Mouse (Mus musculus): ENCODE results near the gene Limk2. TPM values are rescaled to one million over a fixed set of nuclear protein-coding genes. Genes with fewer than 3 reads are reported as not detected.

Gene Limk2
- total and polyA plus RNA-seq, 2 experiments from 2014 or later: 98.6 to 173 TPM

- H3K4me3 ChIP-seq (ENCODE audit: low read depth, low read length): no peak overlapping the region
- H3K4me2 ChIP-seq (ENCODE audit: low read depth): no peak overlapping the region
- peaks cover 18% of the 10 kb centered on the region for H3K36me3 ChIP-seq (ENCODE audit: insufficient read depth)
- 59% methylated on average over 11 of the region's 11 CpGs for WGBS
- H3K9ac ChIP-seq: no peak overlapping the region
- H3K4me1 ChIP-seq (ENCODE audit: insufficient read depth): peaks cover 4% of the 10 kb centered on the region; the same call in 1 of the 2 replicates
- H3K27me3 ChIP-seq (ENCODE audit: insufficient read depth, low read length): no peaks in the 10 kb centered on the region
- TF ChIP-seq CTCF (IDR thresholded peaks at IDR 0.05; ENCODE audit: low read depth): no peak
- no peak for DNase-seq
- no peak for ATAC-seq
- H3K27ac ChIP-seq (ENCODE audit: low read depth, low read length): no peak overlapping the region
- H3K9me3 ChIP-seq (ENCODE audit: low read length): no peaks in the 10 kb centered on the region
Measured at GRCm38 (mm10) chr11:3335651-3336216, 73.3 kb downstream of the Limk2 start.

GRCm38 (mm10) chr11:3334711-3335316, 74.2 kb downstream of the Limk2 start:
- Histone ChIP-seq H3K4me3 (ENCODE audit: low read depth, low read length) (no peak overlapping the region), H3K9ac (no peak overlapping the region), H3K27me3 (ENCODE audit: insufficient read depth, low read length) (no peaks in the 10 kb centered on the region), H3K9me3 (ENCODE audit: low read length) (no peaks in the 10 kb centered on the region), H3K27ac (ENCODE audit: low read depth, low read length) (0 out of 2 replicates have a peak overlapping the region, but pooled peaks have one; percentile 9), H3K36me3 (ENCODE audit: insufficient read depth) (peaks cover 18% of the 10 kb centered on the region), H3K4me1 (ENCODE audit: insufficient read depth) (peaks cover 4% of the 10 kb centered on the region; the same call in 1 of the 2 replicates), H3K4me2 (ENCODE audit: low read depth) (no peak overlapping the region)
- 55% methylated on average over 9 of the region's 9 CpGs for WGBS
- no peak for ATAC-seq
- DNase-seq: no peak
- TF ChIP-seq CTCF (IDR thresholded peaks at IDR 0.05; ENCODE audit: low read depth): no peak

GRCm38 (mm10) chr11:3334141-3334710, 74.8 kb downstream of the Limk2 start:
- H3K4me2 ChIP-seq (ENCODE audit: low read depth): no peak overlapping the region
- no peak overlapping the region for H3K27ac ChIP-seq (ENCODE audit: low read depth, low read length)
- no peak for ATAC-seq
- no peak for DNase-seq
- H3K36me3 ChIP-seq (ENCODE audit: insufficient read depth): peaks cover 18% of the 10 kb centered on the region
- no peak overlapping the region for H3K9ac ChIP-seq
- no peak for TF ChIP-seq CTCF (IDR thresholded peaks at IDR 0.05; ENCODE audit: low read depth)
- no peaks in the 10 kb centered on the region for H3K9me3 ChIP-seq (ENCODE audit: low read length)
- H3K27me3 ChIP-seq (ENCODE audit: insufficient read depth, low read length): no peaks in the 10 kb centered on the region
- WGBS: 94% methylated on average over 11 of the region's 11 CpGs
- no peak overlapping the region for H3K4me3 ChIP-seq (ENCODE audit: low read depth, low read length)
- peaks cover 4% of the 10 kb centered on the region; the same call in 1 of the 2 replicates for H3K4me1 ChIP-seq (ENCODE audit: insufficient read depth)

GRCm38 (mm10) chr11:3333111-3333695, 75.8 kb downstream of the Limk2 start:
- H3K27me3 ChIP-seq (ENCODE audit: insufficient read depth, low read length): no peaks in the 10 kb centered on the region
- TF ChIP-seq CTCF (IDR thresholded peaks at IDR 0.05; ENCODE audit: low read depth): no peak

DNA sequence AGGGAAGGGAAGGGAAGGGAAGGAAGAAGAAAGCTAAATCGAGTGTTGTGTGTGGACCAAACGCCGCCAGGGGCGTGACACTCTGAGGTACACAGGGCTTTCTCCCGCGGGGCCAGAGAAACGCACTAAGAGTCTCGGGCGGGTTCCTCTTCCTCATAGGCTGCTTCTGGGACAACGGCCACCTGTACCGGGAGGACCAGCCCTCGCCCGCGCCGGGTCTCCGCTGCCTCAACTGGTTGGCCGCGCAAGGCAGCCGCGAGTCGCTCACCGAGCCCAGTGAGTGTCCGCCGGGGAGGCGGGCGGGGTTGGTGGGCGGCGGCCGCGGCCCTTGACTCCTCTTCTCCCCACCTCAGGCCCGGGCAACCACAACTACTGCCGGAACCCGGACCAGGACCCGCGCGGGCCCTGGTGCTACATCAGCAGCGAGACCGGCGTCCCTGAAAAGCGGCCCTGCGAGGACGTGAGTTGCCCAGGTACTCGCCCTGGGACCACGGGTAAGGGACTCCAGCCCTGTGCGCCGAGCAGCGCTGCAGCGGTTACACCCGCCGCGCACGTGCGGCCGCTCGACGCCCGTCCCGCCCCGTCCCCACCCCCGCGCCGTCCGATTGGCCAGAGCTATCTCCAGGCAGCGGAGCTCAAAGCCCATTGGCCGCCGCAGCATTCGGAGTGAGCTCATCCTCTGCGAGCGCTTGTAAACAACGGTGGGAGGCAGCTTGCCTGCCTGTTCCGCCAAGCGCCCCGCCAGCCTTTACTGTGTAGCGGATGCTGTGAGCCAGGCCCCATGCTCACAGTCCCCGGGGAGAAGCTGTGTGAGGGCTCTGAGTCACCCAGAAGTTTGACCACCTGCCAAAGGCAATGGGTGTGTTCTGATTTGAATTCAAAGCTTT, 77.0 kb downstream of the Limk2 start:
- TF ChIP-seq CTCF (IDR thresholded peaks at IDR 0.05; ENCODE audit: low read depth): peak; percentile 53
- no peaks in the 10 kb centered on the region; the same call in 1 of the 2 replicates for H3K4me1 ChIP-seq (ENCODE audit: insufficient read depth)
- ATAC-seq: peak; percentile 97
- peaks cover 18% of the 10 kb centered on the region for H3K36me3 ChIP-seq (ENCODE audit: insufficient read depth)
- under 1% methylated on average over 61 of the region's 75 CpGs for WGBS
- H3K9ac ChIP-seq: peak overlapping the region; percentile 81
- peak overlapping the region; percentile 94 for H3K27ac ChIP-seq (ENCODE audit: low read depth, low read length)
- H3K9me3 ChIP-seq (ENCODE audit: low read length): no peaks in the 10 kb centered on the region
- DNase-seq: peak; percentile 96
- H3K4me3 ChIP-seq (ENCODE audit: low read depth, low read length): peak overlapping the region; percentile 65
- no peaks in the 10 kb centered on the region for H3K27me3 ChIP-seq (ENCODE audit: insufficient read depth, low read length)
- H3K4me2 ChIP-seq (ENCODE audit: low read depth): peak overlapping the region; percentile 100

More at GRCm38 (mm10) chr11:3333111-3333695, 75.8 kb downstream of the Limk2 start:
- DNase-seq: no peak
- Histone ChIP-seq H3K4me1 (ENCODE audit: insufficient read depth) (peaks cover 4% of the 10 kb centered on the region; the same call in 1 of the 2 replicates), H3K4me3 (ENCODE audit: low read depth, low read length) (no peak overlapping the region), H3K4me2 (ENCODE audit: low read depth) (no peak overlapping the region), H3K9me3 (ENCODE audit: low read length) (no peaks in the 10 kb centered on the region), H3K9ac (no peak overlapping the region), H3K36me3 (ENCODE audit: insufficient read depth) (peaks cover 18% of the 10 kb centered on the region), H3K27ac (ENCODE audit: low read depth, low read length) (no peak overlapping the region)
- no peak for ATAC-seq
- 92% methylated on average over 11 of the region's 11 CpGs for WGBS

- Histone ChIP-seq H3K9me3 (ENCODE audit: low read length) (no peaks in the 10 kb centered on the region), H3K27ac (ENCODE audit: low read depth, low read length) (peak overlapping the region; percentile 94), H3K36me3 (ENCODE audit: insufficient read depth) (peaks cover 18% of the 10 kb centered on the region), H3K4me2 (ENCODE audit: low read depth) (peak overlapping the region; percentile 100), H3K27me3 (ENCODE audit: insufficient read depth, low read length) (no peaks in the 10 kb centered on the region), H3K9ac (peak overlapping the region; percentile 81), H3K4me3 (ENCODE audit: low read depth, low read length) (peak overlapping the region; percentile 65), H3K4me1 (ENCODE audit: insufficient read depth) (no peaks in the 10 kb centered on the region; the same call in 1 of the 2 replicates)
- no peak for ATAC-seq
- DNase-seq: peak; percentile 63
- WGBS: under 1% methylated on average over 14 of the region's 14 CpGs
- TF ChIP-seq CTCF (IDR thresholded peaks at IDR 0.05; ENCODE audit: low read depth): no peak
Measured at GRCm38 (mm10) chr11:3330991-3331750, 77.8 kb downstream of the Limk2 start.
